Mouse (Mus musculus) kidney, adult 2 months (tissue): ENCODE results near the gene Glul. TPM values are rescaled to one million over a fixed set of nuclear protein-coding genes. Genes with fewer than 3 reads are reported as not detected.
A peak's percentile ranks its signal among the peaks of the same experiment; 100 is the strongest.

Source experiments
- DNase-seq: peaks from one replicate; pipeline ENCODE4 v3.0.0; 2021
- H3K27ac ChIP-seq: fragments of 200-500 bp; 2 replicates; pipeline ENCODE4 v1.5.1; 2012; ENCODE audit warnings: low read depth, low read length, control low read depth, inconsistent platforms; ENCODE audit not compliant: insufficient read depth
- H3K27me3 ChIP-seq: fragments of 200-500 bp; replicated peaks from 2 replicates; pipeline ENCODE4 v1.6.1; 2012; ENCODE audit warnings: mild to moderate bottlenecking, moderate library complexity, low read length, inconsistent platforms; ENCODE audit not compliant: control insufficient read depth, insufficient read depth
- H3K36me3 ChIP-seq: fragments of 200-500 bp; 2 replicates; pipeline ENCODE4 v1.6.1; 2012; ENCODE audit warnings: mild to moderate bottlenecking, moderate library complexity, low read length, inconsistent platforms; ENCODE audit not compliant: control insufficient read depth, insufficient read depth
- H3K4me1 ChIP-seq: fragments of 200-500 bp; 2 replicates; pipeline ENCODE4 v1.6.1; 2011; ENCODE audit warnings: low read length; ENCODE audit not compliant: control insufficient read depth, insufficient read depth
- H3K4me3 ChIP-seq: fragments of 200-500 bp; 2 replicates; pipeline ENCODE4 v1.5.1; 2011; ENCODE audit warnings: mild to moderate bottlenecking, low read depth, low read length, control low read depth; ENCODE audit not compliant: insufficient read depth
- CTCF ChIP-seq: fragments of 200-500 bp; conservative IDR thresholded peaks from 2 replicates; pipeline ENCODE4 v1.5.1; 2011; ENCODE audit warnings: low read depth, mild to moderate bottlenecking, control low read depth, low read length, moderate library complexity, mixed read lengths; ENCODE audit not compliant: insufficient read depth, insufficient read length
- POLR2A ChIP-seq: fragments of 200-500 bp; IDR thresholded peaks from one replicate; pipeline ENCODE4 v1.6.1; 2011; ENCODE audit warnings: low read depth, low read length, control low read depth
- WGBS: fragments of 180-500 bp; shearing (Covaris S2); methylation state at CpG from one replicate; pipeline ENCODE4 v1.1.7; 2018; 5-methylcytosine and 5-hydroxymethylcytosine counted together
- polyA plus RNA-seq: library from polyadenylated mRNA; depleted of rRNA; stranded (reverse); fragments of >200 nt; gene quantifications from 2 replicates; pipeline ENCODE4 v1.2.3, GENCODE M21; 2012

Gene Glul
- polyA plus RNA-seq, 1 experiment, result 1,046 TPM

GRCm38 (mm10) chr1:153893746-153894145 is 6.0 kb upstream of the Glul start:
- Histone ChIP-seq H3K27ac (no peak overlapping the region), H3K4me3 (no peak overlapping the region), H3K4me1 (no peaks in the 10 kb centered on the region), H3K27me3 (no peaks in the 10 kb centered on the region), H3K36me3 (no peaks in the 10 kb centered on the region)
- 74% methylated on average over 2 of the region's 2 CpGs for WGBS
- TF ChIP-seq POLR2A, result no peak
- TF ChIP-seq CTCF, result no peak
- no peak for DNase-seq

GRCm38 (mm10) chr1:153894201-153894893 is 5.4 kb upstream of the Glul start:
- no peak overlapping the region for H3K4me3 ChIP-seq
- no peaks in the 10 kb centered on the region for H3K36me3 ChIP-seq
- H3K4me1 ChIP-seq, result no peaks in the 10 kb centered on the region; the same call in 1 of the 2 replicates
- TF ChIP-seq CTCF (no peak), POLR2A (no peak)
- no peak for DNase-seq
- H3K27ac ChIP-seq, result no peak overlapping the region
- H3K27me3 ChIP-seq, result no peaks in the 10 kb centered on the region
- WGBS, result 65% methylated on average over 8 of the region's 8 CpGs

GRCm38 (mm10) chr1:153894979-153895378 is 4.8 kb upstream of the Glul start:
- H3K27ac ChIP-seq, result no peak overlapping the region
- H3K4me1 ChIP-seq, result no peaks in the 10 kb centered on the region; the same call in 1 of the 2 replicates
- H3K36me3 ChIP-seq, result no peaks in the 10 kb centered on the region
- no peaks in the 10 kb centered on the region for H3K27me3 ChIP-seq
- TF ChIP-seq CTCF (peak; percentile 89), POLR2A (no peak)
- DNase-seq, result peak; percentile 77
- no peak overlapping the region for H3K4me3 ChIP-seq
- 35% methylated on average over 5 of the region's 5 CpGs for WGBS

- no peak for DNase-seq
- no peak for TF ChIP-seq CTCF
- TF ChIP-seq POLR2A, result no peak
- no peaks in the 10 kb centered on the region for H3K36me3 ChIP-seq
- no peak overlapping the region for H3K4me3 ChIP-seq
- H3K4me1 ChIP-seq, result no peaks in the 10 kb centered on the region; the same call in 1 of the 2 replicates
- 69% methylated on average over 8 of the region's 8 CpGs for WGBS
- H3K27me3 ChIP-seq, result no peaks in the 10 kb centered on the region
- no peak overlapping the region for H3K27ac ChIP-seq
Measured at GRCm38 (mm10) chr1:153897196-153897595, 2.5 kb upstream of the Glul start.

- no peak for TF ChIP-seq CTCF
- no peak for TF ChIP-seq POLR2A
- Histone ChIP-seq H3K4me1 (peaks cover 4% of the 10 kb centered on the region; the same call in 1 of the 2 replicates), H3K27ac (peak overlapping the region; percentile 43), H3K36me3 (peaks cover 2% of the 10 kb centered on the region; the same call in 1 of the 2 replicates), H3K27me3 (no peaks in the 10 kb centered on the region), H3K4me3 (peak overlapping the region; percentile 74)
- no peak for DNase-seq
- 17% methylated on average over 22 of the region's 22 CpGs for WGBS
Measured at GRCm38 (mm10) chr1:153898989-153899730, 584 bp upstream of the Glul start.

- H3K4me3 ChIP-seq, result peak overlapping the region; percentile 74
- peaks cover 4% of the 10 kb centered on the region for H3K36me3 ChIP-seq
- H3K27me3 ChIP-seq, result no peaks in the 10 kb centered on the region
- no peak for TF ChIP-seq POLR2A
- no peak for TF ChIP-seq CTCF
- WGBS, result under 1% methylated on average over 36 of the region's 36 CpGs
- peak overlapping the region; percentile 70 for H3K27ac ChIP-seq
- H3K4me1 ChIP-seq, result peaks cover 4% of the 10 kb centered on the region; the same call in 1 of the 2 replicates
- DNase-seq, result no peak
Measured at GRCm38 (mm10) chr1:153900381-153900780, 637 bp downstream of the Glul start.
